Mouse (Mus musculus) embryonic facial prominence, embryonic 14.5 days (tissue): ENCODE results near the gene Hsd11b2. TPM values are rescaled to one million over a fixed set of nuclear protein-coding genes. Genes with fewer than 3 reads are reported as not detected.
A peak's percentile ranks its signal among the peaks of the same experiment; 100 is the strongest.
"Not testable (repeated sequence)": the region's sequence is repeated elsewhere in the genome, so short reads cannot be mapped to it uniquely, and the experiment has no call there.

Experiments used
- ATAC-seq: fragments of 200-750 bp; cut with Nextera tagmentation; 2 replicates; pipeline ENCODE4 v1.8.0; 2017; ENCODE audit warnings: low read depth, moderate number of reproducible peaks, moderate TSS enrichment
- DNase-seq: peaks from one replicate; pipeline ENCODE4 v3.0.0-alpha.2; 2015; ENCODE audit warnings: low spot score
- H3K27ac ChIP-seq: fragments of 300-500 bp; sonication (generic); replicated peaks from 2 replicates; pipeline ENCODE4 v1.5.1; 2014; ENCODE audit warnings: low read depth, mild to moderate bottlenecking, low read length, moderate library complexity
- H3K27me3 ChIP-seq: fragments of 300-500 bp; sonication (generic); replicated peaks from 2 replicates; pipeline ENCODE4 v1.6.1; 2014; ENCODE audit warnings: low read length; ENCODE audit not compliant: control insufficient read depth, insufficient read depth
- H3K36me3 ChIP-seq: fragments of 300-500 bp; sonication (generic); 2 replicates; pipeline ENCODE4 v1.6.1; 2014; ENCODE audit warnings: low read length, mixed read lengths; ENCODE audit not compliant: control insufficient read depth, insufficient read depth
- H3K4me1 ChIP-seq: fragments of 300-500 bp; sonication (generic); 2 replicates; pipeline ENCODE4 v1.6.1; 2014; ENCODE audit warnings: antibody characterized with exemption, low read length; ENCODE audit not compliant: control insufficient read depth, insufficient read depth
- H3K4me2 ChIP-seq: fragments of 300-500 bp; sonication (generic); 2 replicates; pipeline ENCODE4 v1.6.1; 2014; ENCODE audit warnings: low read depth, mild to moderate bottlenecking, low read length, moderate library complexity, mixed read lengths
- H3K4me3 ChIP-seq: fragments of 300-500 bp; sonication (generic); 2 replicates; pipeline ENCODE4 v1.5.1; 2014; ENCODE audit warnings: low read depth, mild to moderate bottlenecking, low read length
- H3K9ac ChIP-seq: fragments of 300-500 bp; sonication (generic); 2 replicates; pipeline ENCODE4 v1.6.1; 2014; ENCODE audit warnings: low read depth, mild to moderate bottlenecking, low read length, moderate library complexity, mixed read lengths
- H3K9me3 ChIP-seq: fragments of 300-500 bp; sonication (generic); 2 replicates; pipeline ENCODE4 v1.6.1; 2016; ENCODE audit warnings: low read length; ENCODE audit not compliant: control insufficient read depth
- WGBS: fragments of 180-500 bp; shearing (Covaris S2); extraction: QIAGEN DNeasy Blood & Tissue Kit; methylation state at CpG from one replicate; pipeline ENCODE4 v1.1.7; 2014; 5-methylcytosine and 5-hydroxymethylcytosine counted together
- polyA plus RNA-seq: library from polyadenylated mRNA; unstranded; fragments of >200 nt; fragmentation: Nextera tagmentation; extraction: Ambion mirVana; gene quantifications from 2 replicates; pipeline ENCODE4 v1.2.1, GENCODE M21; 2014

Hsd11b2 gene
- polyA plus RNA-seq, 1 experiment from 2014 or later, result 1.1 TPM

DNA sequence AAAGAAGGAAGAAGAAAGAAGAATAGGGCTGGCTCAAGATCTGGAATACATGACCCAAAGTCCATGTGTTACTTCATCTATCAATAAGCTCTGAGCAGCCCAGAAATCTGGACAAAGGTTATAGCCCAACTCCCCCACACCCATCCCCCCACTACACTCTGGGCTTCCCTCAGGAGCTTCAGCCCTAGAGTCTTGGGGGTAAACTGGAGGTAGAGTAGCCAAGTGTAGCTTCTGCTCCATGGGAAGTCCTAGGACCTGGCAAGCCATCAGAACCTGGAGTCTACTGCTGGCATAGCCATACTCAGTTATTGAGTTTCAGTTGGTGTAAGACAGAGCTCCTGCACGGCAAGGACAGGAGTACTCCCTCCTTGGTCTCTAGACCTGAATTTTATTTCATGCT, 31.0 kb downstream of the Hsd11b2 start:
- H3K4me1 ChIP-seq, result 0 out of 2 replicates have a peak, but pooled peaks cover 12% of the 10 kb centered on the region
- no peaks in the 10 kb centered on the region for H3K36me3 ChIP-seq
- H3K27me3 ChIP-seq, result no peaks in the 10 kb centered on the region
- H3K27ac ChIP-seq, result no peak overlapping the region
- no peaks in the 10 kb centered on the region for H3K9me3 ChIP-seq
- H3K9ac ChIP-seq, result no peak overlapping the region
- 100% methylated on average over 1 of the region's 1 CpGs for WGBS
- H3K4me3 ChIP-seq, result no peak overlapping the region
- no peak overlapping the region for H3K4me2 ChIP-seq
- ATAC-seq (no peak), DNase-seq (no peak)

DNA sequence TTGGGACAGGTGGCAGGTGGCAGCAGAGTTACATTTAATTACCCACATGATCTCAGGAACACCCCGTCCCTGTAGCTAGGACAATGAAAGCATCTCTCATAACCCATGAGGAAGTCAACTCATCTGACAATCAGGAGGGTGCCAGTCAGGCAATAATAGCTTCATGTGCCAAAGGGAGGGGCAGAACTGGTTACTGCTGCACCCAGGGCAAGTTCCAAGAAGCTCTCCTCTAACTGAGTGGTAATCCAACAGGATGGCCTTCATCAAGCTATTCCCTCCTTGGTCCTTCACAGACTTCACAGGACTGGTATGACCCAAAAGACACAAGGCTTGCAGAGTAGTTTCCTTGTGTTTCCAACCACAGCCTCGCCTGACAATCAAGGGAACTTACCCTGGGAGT, 31.5 kb downstream of the Hsd11b2 start:
- no peak for ATAC-seq
- Histone ChIP-seq H3K9ac (no peak overlapping the region), H3K9me3 (no peaks in the 10 kb centered on the region), H3K27me3 (no peaks in the 10 kb centered on the region), H3K4me2 (no peak overlapping the region), H3K4me1 (0 out of 2 replicates have a peak, but pooled peaks cover 10% of the 10 kb centered on the region), H3K4me3 (no peak overlapping the region), H3K36me3 (no peaks in the 10 kb centered on the region), H3K27ac (no peak overlapping the region)
- no peak for DNase-seq
- WGBS, result 76% methylated on average over 2 of the region's 2 CpGs

DNA sequence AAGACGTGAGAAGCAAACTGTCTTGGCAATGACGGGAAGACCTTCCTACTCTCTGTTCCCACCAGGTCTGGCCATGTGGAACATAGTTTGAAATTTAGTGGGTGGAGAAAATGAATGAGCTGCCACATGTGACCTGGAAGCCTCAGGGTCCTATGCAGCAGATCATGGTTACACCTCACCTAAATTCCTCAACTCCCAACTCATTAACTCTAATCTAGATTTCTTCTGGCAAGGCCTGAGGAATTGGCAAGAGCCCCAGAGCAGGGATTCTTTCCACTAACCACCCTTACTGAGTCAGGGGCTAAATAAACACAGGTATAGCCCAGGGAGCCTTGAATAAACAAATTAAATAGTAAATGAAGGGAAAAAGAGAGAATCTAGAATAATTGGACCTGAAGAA, 33.5 kb downstream of the Hsd11b2 start:
- Histone ChIP-seq H3K36me3 (no peaks in the 10 kb centered on the region), H3K4me1 (0 out of 2 replicates have a peak, but pooled peaks cover 2% of the 10 kb centered on the region), H3K27me3 (no peaks in the 10 kb centered on the region), H3K4me3 (no peak overlapping the region), H3K9ac (no peak overlapping the region), H3K27ac (no peak overlapping the region), H3K9me3 (no peaks in the 10 kb centered on the region), H3K4me2 (no peak overlapping the region)
- DNase-seq (no peak), ATAC-seq (no peak)
- WGBS, result 88% methylated on average over 2 of the region's 2 CpGs

DNA sequence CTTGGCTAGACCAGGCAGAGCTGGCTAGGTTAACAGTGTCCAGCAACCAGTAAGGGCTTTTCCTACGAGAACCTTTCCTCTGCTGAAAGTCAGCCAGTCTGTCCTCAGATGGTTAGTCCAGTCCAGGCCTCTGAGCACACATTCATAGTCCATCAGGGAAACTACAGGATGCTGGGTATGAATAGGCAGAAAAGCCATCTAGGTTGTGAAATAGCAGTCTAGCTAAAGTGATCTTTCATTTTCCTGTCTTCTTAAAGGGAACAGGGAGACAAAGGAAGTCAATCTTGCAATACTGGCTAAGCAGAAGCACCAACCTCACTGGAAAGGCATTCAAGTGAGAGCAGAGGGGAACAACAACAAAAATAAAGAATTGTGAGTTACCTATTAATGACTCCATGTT, 34.3 kb downstream of the Hsd11b2 start:
- WGBS, result 83% methylated on average over 1 of the region's 1 CpGs
- H3K9me3 ChIP-seq, result no peaks in the 10 kb centered on the region
- DNase-seq (no peak), ATAC-seq (no peak)
- no peak overlapping the region for H3K4me2 ChIP-seq
- no peaks in the 10 kb centered on the region for H3K36me3 ChIP-seq
- no peak overlapping the region for H3K4me3 ChIP-seq
- no peak overlapping the region for H3K9ac ChIP-seq
- no peak overlapping the region for H3K27ac ChIP-seq
- no peaks in the 10 kb centered on the region for H3K27me3 ChIP-seq
- H3K4me1 ChIP-seq, result no peaks in the 10 kb centered on the region

DNA sequence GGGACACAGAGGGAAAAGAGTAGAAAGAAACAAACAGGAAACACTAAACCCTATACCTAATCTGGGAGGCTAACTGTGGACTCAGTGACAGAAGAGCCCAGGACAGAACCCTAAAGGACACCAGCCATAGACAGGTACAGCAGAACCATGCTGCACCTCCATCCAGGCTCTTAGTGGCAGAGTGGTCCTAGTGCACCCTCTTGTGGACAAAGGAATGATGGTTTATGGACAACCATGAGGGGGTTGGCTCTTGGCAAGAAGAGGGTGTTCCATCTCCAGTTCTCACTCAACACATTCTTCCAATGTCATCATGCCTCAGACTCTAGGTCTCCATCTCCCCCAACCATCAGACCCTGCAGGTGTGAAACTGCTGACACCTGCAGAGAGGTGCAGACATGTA, 35.5 kb downstream of the Hsd11b2 start:
- DNase-seq (peak; percentile 63), ATAC-seq (peak; percentile 72; the same call in 1 of the 2 replicates)
- Histone ChIP-seq H3K4me3 (no peak overlapping the region), H3K36me3 (0 out of 2 replicates have a peak, but pooled peaks cover 6% of the 10 kb centered on the region), H3K4me1 (no peaks in the 10 kb centered on the region), H3K27me3 (no peaks in the 10 kb centered on the region), H3K4me2 (no peak overlapping the region), H3K9ac (no peak overlapping the region), H3K9me3 (no peaks in the 10 kb centered on the region), H3K27ac (no peak overlapping the region)

DNA sequence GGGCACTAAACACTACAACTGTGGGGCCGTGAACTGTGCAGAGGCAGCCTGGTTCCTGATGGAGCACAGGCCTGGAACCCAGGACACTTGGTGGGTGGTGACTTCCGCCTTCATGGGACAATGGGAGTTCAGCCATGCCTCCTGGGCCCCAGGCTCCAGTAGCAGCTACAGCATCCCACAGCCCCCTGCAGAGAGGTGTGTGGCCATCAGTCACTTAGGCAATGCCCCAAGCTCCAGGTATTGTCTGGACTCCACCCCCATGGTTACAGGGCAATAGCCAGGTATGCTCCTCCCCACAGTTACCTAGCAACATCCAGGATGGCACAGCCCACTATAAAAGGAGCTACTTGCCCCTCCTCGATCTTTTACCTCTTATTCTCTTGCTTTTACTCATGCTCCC, 36.7 kb downstream of the Hsd11b2 start:
- H3K4me2 ChIP-seq, result no peak overlapping the region
- no peaks in the 10 kb centered on the region for H3K9me3 ChIP-seq
- peaks cover 6% of the 10 kb centered on the region; the same call in 1 of the 2 replicates for H3K36me3 ChIP-seq
- no peak overlapping the region for H3K9ac ChIP-seq
- ATAC-seq (no peak), DNase-seq (no peak)
- H3K4me3 ChIP-seq, result no peak overlapping the region
- H3K4me1 ChIP-seq, result no peaks in the 10 kb centered on the region
- WGBS, result 81% methylated on average over 3 of the region's 3 CpGs
- H3K27me3 ChIP-seq, result no peaks in the 10 kb centered on the region
- H3K27ac ChIP-seq, result no peak overlapping the region

DNA sequence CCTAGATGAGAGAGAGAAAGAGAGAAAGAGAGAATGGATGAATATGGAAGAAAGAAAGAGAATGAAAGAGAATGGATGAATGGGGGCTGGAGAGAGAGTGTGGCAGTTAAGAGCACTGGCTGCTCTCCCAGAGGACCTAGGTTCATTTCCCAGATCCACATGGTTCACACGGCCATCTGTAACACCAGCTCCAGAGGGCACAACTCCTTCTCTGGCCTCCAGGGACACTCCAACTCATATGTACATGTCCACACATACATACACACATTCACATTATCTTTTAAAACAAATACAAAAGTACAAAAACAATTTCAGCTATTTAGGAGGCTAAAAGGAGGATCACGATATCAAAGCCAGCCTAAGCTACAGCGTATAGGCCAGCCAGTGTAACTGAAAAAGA, 44.3 kb downstream of the Hsd11b2 start:
- WGBS, result 82% methylated on average over 3 of the region's 3 CpGs
- Histone ChIP-seq H3K9ac (no peak overlapping the region), H3K4me2 (no peak overlapping the region), H3K36me3 (peaks cover 6% of the 10 kb centered on the region; the same call in 1 of the 2 replicates), H3K9me3 (no peaks in the 10 kb centered on the region), H3K27ac (no peak overlapping the region), H3K27me3 (no peaks in the 10 kb centered on the region), H3K4me3 (no peak overlapping the region), H3K4me1 (no peaks in the 10 kb centered on the region; the same call in 1 of the 2 replicates)
- DNase-seq (no peak), ATAC-seq (no peak)

DNA sequence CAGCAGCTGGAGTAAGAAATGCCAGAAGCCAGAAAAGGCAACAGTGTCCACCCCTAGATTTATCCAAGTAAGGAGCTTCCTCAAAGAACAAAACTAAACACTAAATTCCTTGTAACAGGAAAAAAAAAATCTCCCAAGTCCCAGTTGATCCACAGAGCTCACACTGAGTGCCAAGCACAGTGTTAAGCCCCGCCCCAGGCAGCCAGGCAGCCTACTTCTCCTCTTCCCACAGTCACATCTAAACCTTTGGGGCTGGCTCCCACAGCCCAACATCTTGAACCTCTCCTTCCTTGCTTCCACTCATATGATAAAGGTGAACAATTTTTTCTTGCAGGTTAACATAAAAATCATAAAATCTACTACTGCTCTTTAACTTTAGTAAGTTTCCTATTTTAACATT, 45.3 kb downstream of the Hsd11b2 start:
- Histone ChIP-seq H3K4me2 (no peak overlapping the region), H3K4me1 (no peaks in the 10 kb centered on the region; the same call in 1 of the 2 replicates), H3K9me3 (no peaks in the 10 kb centered on the region), H3K27ac (no peak overlapping the region), H3K27me3 (no peaks in the 10 kb centered on the region), H3K4me3 (no peak overlapping the region), H3K9ac (no peak overlapping the region), H3K36me3 (no peaks in the 10 kb centered on the region; the same call in 1 of the 2 replicates)
- ATAC-seq (no peak), DNase-seq (no peak)
- 82% methylated on average over 1 of the region's 1 CpGs for whole genome bisulfite sequencing

DNA sequence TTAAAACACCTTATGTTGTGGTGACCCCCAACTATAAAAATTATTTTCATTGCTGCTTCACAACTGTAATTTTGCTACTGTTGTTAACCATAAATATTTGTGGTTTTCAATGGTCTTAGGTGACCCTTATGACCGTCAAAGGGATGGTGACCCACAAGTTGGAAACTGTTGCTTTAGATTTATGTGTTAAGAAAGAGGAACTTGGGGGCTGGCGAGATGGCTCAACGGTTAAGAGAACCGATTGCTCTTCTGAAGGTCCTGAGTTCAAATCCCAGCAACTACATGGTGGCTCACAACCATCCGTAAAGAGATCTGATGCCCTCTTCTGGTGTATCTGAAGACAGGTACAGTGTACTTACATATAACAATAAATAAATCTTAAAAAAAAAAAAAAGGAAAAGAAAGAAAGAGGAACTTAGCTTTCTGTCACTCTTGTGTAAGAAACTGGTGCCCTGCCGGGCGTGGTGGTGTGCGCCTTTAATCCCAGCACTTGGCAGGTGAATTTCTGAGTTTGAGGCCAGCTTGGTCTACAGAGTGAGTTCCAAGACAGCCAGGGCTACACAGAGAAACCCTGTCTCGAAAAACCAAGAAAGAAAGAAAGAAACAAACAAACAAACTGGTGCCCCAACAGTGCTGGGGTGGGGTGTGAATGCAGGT, 46.1 kb downstream of the Hsd11b2 start:
- Histone ChIP-seq H3K4me2 (peak overlapping the region; percentile 75), H3K9ac (peak overlapping the region; percentile 87), H3K4me3 (peak overlapping the region; percentile 93)
- H3K36me3 ChIP-seq, H3K27me3 ChIP-seq, ATAC-seq, DNase-seq, H3K4me1 ChIP-seq, H3K9me3 ChIP-seq, H3K27ac ChIP-seq: not testable (repeated sequence)
- 85% methylated on average over 9 of the region's 9 CpGs for WGBS
